Mouse (Mus musculus) thymus, adult 2 months (tissue): ENCODE results near the gene Gm13289. TPM values are rescaled to one million over a fixed set of nuclear protein-coding genes. Genes with fewer than 3 reads are reported as not detected.
A peak's percentile ranks its signal among the peaks of the same experiment; 100 is the strongest.
"Not testable (repeated sequence)": the region's sequence is repeated elsewhere in the genome, so short reads cannot be mapped to it uniquely, and the experiment has no call there.

Source experiments
- DNase-seq: peaks from one replicate; pipeline ENCODE4 v3.0.0; 2021
- H3K27ac ChIP-seq: fragments of 200-500 bp; 2 replicates; pipeline ENCODE4 v1.5.1; 2012; ENCODE audit warnings: low read length, control low read depth; ENCODE audit not compliant: control insufficient read depth, insufficient read depth
- H3K27me3 ChIP-seq: fragments of 200-500 bp; 2 replicates; pipeline ENCODE4 v1.6.1; 2012; ENCODE audit warnings: mild to moderate bottlenecking, low read length, moderate library complexity, mixed read lengths; ENCODE audit not compliant: control insufficient read depth, insufficient read depth
- H3K36me3 ChIP-seq: fragments of 200-500 bp; 2 replicates; pipeline ENCODE4 v1.6.1; 2012; ENCODE audit warnings: mild to moderate bottlenecking, low read length, moderate library complexity; ENCODE audit not compliant: control insufficient read depth, insufficient read depth
- H3K4me1 ChIP-seq: fragments of 200-500 bp; replicated peaks from 2 replicates; pipeline ENCODE4 v1.6.1; 2012; ENCODE audit warnings: low read length; ENCODE audit not compliant: control insufficient read depth, insufficient read depth
- H3K4me3 ChIP-seq: fragments of 200-500 bp; 2 replicates; pipeline ENCODE4 v1.5.1; 2012; ENCODE audit warnings: mild to moderate bottlenecking, low read length, control low read depth, moderate library complexity; ENCODE audit not compliant: control insufficient read depth, insufficient read depth
- CTCF ChIP-seq: fragments of 200-500 bp; IDR thresholded peaks from 2 replicates; pipeline ENCODE4 v1.5.1; 2012; ENCODE audit warnings: mild to moderate bottlenecking, control low read depth, low read length, moderate library complexity, borderline replicate concordance; ENCODE audit not compliant: control insufficient read depth, poor library complexity, insufficient read depth; ENCODE audit errors: extremely low read depth
- POLR2A ChIP-seq: fragments of 200-500 bp; IDR thresholded peaks from 2 replicates; pipeline ENCODE4 v1.6.1; 2012; ENCODE audit warnings: mild to moderate bottlenecking, low read length, control low read depth, moderate library complexity; ENCODE audit not compliant: control insufficient read depth, poor library complexity, insufficient read depth; ENCODE audit errors: extremely low read depth
- WGBS: fragments of 180-500 bp; shearing (Covaris S2); methylation state at CpG from one replicate; pipeline ENCODE4 v1.1.7; 2018; 5-methylcytosine and 5-hydroxymethylcytosine counted together
- polyA plus RNA-seq: library from polyadenylated mRNA; depleted of rRNA; stranded (reverse); fragments of >200 nt; gene quantifications from 2 replicates; pipeline ENCODE4 v1.2.3, GENCODE M21; 2012

Gm13289 gene
- polyA plus RNA-seq, 1 experiment = not detected

DNA sequence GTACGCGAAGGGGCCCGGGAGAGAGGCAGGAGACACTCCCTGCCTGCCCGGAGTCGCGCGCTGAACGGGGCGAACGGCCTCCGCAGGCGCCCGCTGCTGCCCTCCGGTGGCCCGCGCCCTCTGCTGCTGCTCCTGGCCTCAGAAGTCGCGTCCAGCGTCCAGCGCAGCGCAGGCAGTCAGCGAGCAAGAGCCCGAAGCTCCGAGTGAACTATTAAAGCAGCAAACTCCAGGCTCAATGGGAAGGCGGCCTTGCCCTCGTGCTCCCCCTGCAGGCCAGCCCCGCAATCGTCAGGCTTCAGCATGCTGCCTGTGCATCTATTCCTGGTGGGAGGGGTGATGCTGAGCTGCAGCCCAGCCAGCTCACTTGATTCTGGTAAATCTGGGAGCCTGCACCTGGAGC is 20.4 kb downstream of the Gm13289 start, which contains the start of gene Gm13279:
Gm13279 (plus strand) TSS at position 301 of the 400 bp plus-strand sequence.
- DNase-seq, H3K27ac ChIP-seq, H3K4me3 ChIP-seq, H3K4me1 ChIP-seq, H3K36me3 ChIP-seq, H3K27me3 ChIP-seq: not testable (repeated sequence)
- no CpG with 5 or more reads among the region's 28 CpGs for WGBS

DNA sequence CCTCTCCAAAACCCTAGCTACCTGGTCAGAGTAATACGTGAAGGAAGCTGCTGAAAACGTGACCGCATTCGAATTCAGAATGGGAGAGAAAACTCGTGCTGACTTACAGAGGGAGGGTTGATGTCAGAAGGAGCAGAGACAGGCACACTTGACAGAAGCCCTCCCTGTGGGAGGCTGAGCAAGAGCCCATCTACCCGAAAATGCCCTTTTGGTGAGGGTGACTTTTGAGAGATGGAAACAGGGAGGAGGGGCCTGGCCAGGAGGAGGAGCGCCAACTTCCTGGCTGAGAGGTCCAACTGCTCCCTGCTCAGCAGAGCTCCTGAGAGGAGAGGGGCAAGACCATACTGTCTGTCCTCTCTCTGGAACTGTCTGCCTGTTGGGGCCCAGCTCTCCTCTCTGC is 22.6 kb downstream of the Gm13289 start, which contains the start of gene Gm13285:
Gm13285 (plus strand) TSS at position 301 of the 400 bp plus-strand sequence.
- not testable (repeated sequence) for H3K4me3 ChIP-seq, H3K27me3 ChIP-seq, H3K27ac ChIP-seq, H3K4me1 ChIP-seq, H3K36me3 ChIP-seq, DNase-seq
- WGBS = 11% methylated on average over 5 of the region's 7 CpGs

DNA sequence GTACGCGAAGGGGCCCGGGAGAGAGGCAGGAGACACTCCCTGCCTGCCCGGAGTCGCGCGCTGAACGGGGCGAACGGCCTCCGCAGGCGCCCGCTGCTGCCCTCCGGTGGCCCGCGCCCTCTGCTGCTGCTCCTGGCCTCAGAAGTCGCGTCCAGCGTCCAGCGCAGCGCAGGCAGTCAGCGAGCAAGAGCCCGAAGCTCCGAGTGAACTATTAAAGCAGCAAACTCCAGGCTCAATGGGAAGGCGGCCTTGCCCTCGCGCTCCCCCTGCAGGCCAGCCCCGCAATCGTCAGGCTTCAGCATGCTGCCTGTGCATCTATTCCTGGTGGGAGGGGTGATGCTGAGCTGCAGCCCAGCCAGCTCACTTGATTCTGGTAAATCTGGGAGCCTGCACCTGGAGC is 26.2 kb downstream of the Gm13289 start, which contains the start of gene Gm13287:
Gm13287 (plus strand) TSS at position 301 of the 400 bp plus-strand sequence.
- not testable (repeated sequence) for H3K27ac ChIP-seq, H3K4me3 ChIP-seq, DNase-seq, H3K27me3 ChIP-seq, H3K36me3 ChIP-seq, H3K4me1 ChIP-seq
- no CpG with 5 or more reads among the region's 29 CpGs for WGBS

GRCm38 (mm10) chr4:88805231-88805630 is 28.5 kb downstream of the Gm13289 start, which contains the start of gene Gm13288:
Gene Gm13288, plus strand, starts transcription at chr4:88805531.
- H3K36me3 ChIP-seq, H3K27ac ChIP-seq, DNase-seq, H3K27me3 ChIP-seq, H3K4me1 ChIP-seq: not testable (repeated sequence)
- WGBS = no CpG with 5 or more reads among the region's 8 CpGs
- H3K4me3 ChIP-seq = peak within 1 kb of the TSS; percentile 51

GRCm38 (mm10) chr4:88805761-88806160 is 29.0 kb downstream of the Gm13289 start:
- H3K27ac ChIP-seq, H3K36me3 ChIP-seq, H3K4me1 ChIP-seq, H3K27me3 ChIP-seq: not testable (repeated sequence)
- peak overlapping the region; percentile 51 for H3K4me3 ChIP-seq
- WGBS = 0% methylated on average over 8 of the region's 34 CpGs
- DNase-seq = peak; percentile 7

- no peak within 1 kb of the TSS for H3K4me3 ChIP-seq
- H3K36me3 ChIP-seq = no peaks in the 10 kb centered on the region
- no peaks in the 10 kb centered on the region for H3K4me1 ChIP-seq
- no peak for DNase-seq
- 75% methylated on average over 3 of the region's 3 CpGs for WGBS
- H3K27me3 ChIP-seq = no peaks in the 10 kb centered on the region
- H3K27ac ChIP-seq = no peak within 1 kb of the TSS
- no peak for TF ChIP-seq POLR2A
- TF ChIP-seq CTCF = no peak
These were observed 39.2 kb downstream of the Gm13289 start, which contains the start of gene Ifna7 for GRCm38 (mm10) chr4:88815928-88816327. Gene Ifna7, plus strand, starts transcription at chr4:88816228.

GRCm38 (mm10) chr4:88819659-88820058 is 42.9 kb downstream of the Gm13289 start, which contains the start of gene Ifna11:
Gene Ifna11, plus strand, starts transcription at chr4:88819959.
- WGBS = 100% methylated on average over 1 of the region's 1 CpGs

DNA sequence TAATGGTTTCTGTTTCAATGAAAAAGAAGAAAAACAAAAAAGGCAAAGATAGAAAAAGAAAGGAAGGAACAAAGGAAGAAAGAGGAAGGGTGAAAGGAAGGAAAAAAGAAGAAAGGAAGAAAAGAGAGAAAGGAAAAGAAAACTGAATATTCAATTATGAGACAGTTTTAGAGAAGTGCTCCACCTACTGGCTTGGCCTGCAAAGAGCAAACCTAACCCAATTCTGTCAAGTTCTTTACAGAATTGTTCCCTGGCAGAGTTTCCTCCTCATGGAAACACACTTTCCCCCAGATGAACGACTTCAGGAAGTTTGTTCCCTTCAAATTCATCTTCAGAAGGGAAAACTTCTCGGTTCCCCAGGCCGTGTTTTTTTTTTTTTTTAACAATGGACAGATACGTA is 46.3 kb downstream of the Gm13289 start:
- no peaks in the 10 kb centered on the region for H3K4me1 ChIP-seq
- TF ChIP-seq POLR2A = no peak
- TF ChIP-seq CTCF = no peak
- WGBS = 29% methylated on average over 4 of the region's 4 CpGs
- no peaks in the 10 kb centered on the region for H3K36me3 ChIP-seq
- no peak overlapping the region for H3K4me3 ChIP-seq
- peak; percentile 17 for DNase-seq
- H3K27me3 ChIP-seq = no peaks in the 10 kb centered on the region
- H3K27ac ChIP-seq = no peak overlapping the region

More at GRCm38 (mm10) chr4:88819659-88820058, 42.9 kb downstream of the Gm13289 start, which contains the start of gene Ifna11:
- Histone ChIP-seq H3K27ac (no peak within 1 kb of the TSS), H3K36me3 (no peaks in the 10 kb centered on the region), H3K4me3 (no peak within 1 kb of the TSS), H3K27me3 (no peaks in the 10 kb centered on the region), H3K4me1 (no peaks in the 10 kb centered on the region)
- DNase-seq = no peak
- TF ChIP-seq POLR2A (no peak), CTCF (no peak)
